Mouse (Mus musculus): ENCODE measurements at regions not wholly inside any gene's neighbourhood (a gene's known extent, or its start where the extent isn't known, plus 50 kb on each side); places are given as distances from the start of the nearest gene placed in this dataset.
A peak's percentile ranks its signal among the peaks of the same experiment; 100 is the strongest.
"Not testable (repeated sequence)": the region's sequence is repeated elsewhere in the genome, so short reads cannot be mapped to it uniquely, and the experiment has no call there.

GRCm38 (mm10) chr7:57881055-57881454 lies 371.2 kb upstream of the Gabra5 start:
- 77% methylated on average over 9 of the region's 9 CpGs for WGBS (ENCODE audit: insufficient replicate concordance)

More at GRCm38 (mm10) chr7:57881055-57881454, 371.2 kb upstream of the Gabra5 start:
- H3K36me3 ChIP-seq; H3K4me2 ChIP-seq; H3K9me3 ChIP-seq (replicated peaks); H3K4me1 ChIP-seq; H3K27ac ChIP-seq; H3K9ac ChIP-seq; H3K4me3 ChIP-seq; H3K27me3 ChIP-seq (replicated peaks): not testable (repeated sequence)
- ATAC-seq: peak; percentile 70; the same call in 1 of the 2 replicates

Data from liver, embryonic 12.5 days (tissue).